Mouse (Mus musculus) T-helper 17 cell (primary cell): Measurements from ENCODE around the gene Efna2.

Source experiments
- in situ Hi-C, 2 experiments: fragments of 300-600 bp; cut with MboI, MseI; formaldehyde crosslinking; loops; 1 replicate in 1 of 2; 2 replicates in 1 of 2; pipeline ENCODE4 v1.15.1; 2025; ENCODE audit warnings: high pct_unique_total_duplicates in 2 of 2

Gene Efna2

DNA sequence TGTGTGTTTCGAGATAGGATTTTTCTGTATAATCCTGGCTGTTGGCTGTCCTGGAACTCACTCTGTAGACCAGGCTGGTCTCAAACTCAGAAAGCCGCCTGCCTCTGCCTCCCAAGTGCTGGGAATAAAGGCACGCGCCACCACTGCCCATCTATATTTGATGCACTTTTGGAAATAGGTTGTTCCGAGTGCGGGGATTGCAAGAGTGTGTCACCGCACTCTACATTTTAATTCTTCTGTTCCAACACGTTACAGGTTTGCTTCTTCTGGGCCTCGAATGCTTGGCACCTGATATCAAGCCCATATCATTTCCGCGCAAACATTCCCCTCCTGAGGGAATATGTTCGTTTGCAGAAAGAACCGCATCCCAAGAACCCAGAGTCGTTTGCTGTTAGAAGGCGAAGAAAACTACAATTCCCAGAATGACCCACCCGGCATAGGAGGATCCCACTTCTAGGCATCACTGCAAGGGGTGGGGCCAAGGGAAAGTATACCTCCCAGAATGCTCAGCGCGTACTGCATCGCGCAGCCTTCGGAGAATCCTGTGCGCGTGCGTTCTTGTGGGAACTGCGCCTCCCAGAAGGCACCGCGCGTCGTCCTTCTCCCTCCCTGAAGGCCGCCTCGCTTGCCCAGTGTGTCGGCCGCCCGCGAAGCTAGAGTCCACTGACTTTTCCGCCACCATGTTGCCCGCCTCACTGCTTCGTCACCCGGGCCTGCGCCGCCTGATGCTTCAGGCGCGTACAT lies 37.3 kb upstream of the Efna2 start:
- in situ Hi-C loops: loop anchor here in 1 of 2 experiments (10.0 kb wide), 1 partner anchor 157 kb away; the partner anchor contains the start of genes Cnn2 and Tmem259

DNA sequence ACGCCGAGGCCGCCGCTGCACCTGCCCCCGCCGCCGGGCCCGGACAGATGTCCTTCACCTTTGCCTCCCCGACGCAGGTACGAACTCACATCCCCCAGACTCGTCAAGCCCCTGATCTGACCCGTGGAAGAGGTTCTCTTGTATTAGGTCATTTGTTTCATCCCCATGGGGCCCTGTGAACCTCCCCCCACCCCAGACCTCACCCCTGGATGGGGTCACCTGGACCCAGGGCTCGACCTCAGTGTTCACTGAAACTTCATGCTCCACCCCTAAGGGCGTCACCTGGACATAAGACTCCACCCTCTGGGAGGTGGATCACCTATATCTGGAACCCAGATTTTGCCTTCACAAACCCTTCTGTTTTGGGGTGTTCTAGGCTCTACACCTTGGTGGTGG lies 36.8 kb upstream of the Efna2 start:
- in situ Hi-C loops: loop anchor here in 1 of 2 experiments (10.0 kb wide), 1 partner anchor 158 kb away; the partner anchor contains the start of genes Cnn2 and Tmem259

DNA sequence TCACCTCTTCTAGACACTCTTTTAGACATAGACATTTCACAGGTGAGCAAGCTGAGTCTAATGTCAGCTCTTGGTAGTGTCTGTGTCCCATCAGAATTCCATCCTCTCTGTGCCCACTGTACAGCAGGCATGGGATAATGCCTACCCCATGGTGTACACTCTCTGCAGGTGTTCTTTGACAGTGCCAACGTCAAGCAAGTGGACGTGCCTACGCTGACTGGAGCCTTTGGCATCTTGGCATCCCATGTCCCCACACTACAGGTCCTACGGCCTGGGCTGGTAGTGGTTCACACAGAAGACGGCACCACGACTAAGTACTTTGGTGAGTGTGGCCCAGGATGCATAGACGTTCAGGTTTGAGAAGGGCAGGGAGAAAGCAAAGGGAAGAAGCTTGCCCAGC lies 35.6 kb upstream of the Efna2 start:
- in situ Hi-C loops: loop anchor here in 1 of 2 experiments (10.0 kb wide), 1 partner anchor 159 kb away; the partner anchor contains the start of genes Cnn2 and Tmem259

DNA sequence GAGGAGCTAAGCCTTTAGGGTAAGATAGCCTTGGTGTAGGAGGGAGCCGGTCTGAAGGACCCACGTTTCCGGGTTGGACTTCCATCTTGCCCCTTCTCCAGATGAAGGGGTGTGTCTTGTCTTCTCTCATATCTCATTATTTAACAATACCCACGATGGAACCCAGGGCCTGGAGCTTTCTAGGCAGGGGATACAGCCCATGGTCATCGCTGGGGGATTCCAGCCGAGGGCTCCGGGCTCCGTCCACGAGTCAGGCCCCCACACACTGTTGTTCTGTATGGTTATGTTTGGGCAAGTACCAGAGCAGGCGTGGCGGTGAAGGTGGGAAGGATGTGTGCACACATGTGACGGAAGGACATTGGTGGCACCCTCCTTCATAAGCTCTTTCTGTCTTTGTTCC lies 35.1 kb upstream of the Efna2 start:
- in situ Hi-C loops: loop anchor here in 1 of 2 experiments (10.0 kb wide), 1 partner anchor 159 kb away; the partner anchor contains the start of genes Cnn2 and Tmem259

DNA sequence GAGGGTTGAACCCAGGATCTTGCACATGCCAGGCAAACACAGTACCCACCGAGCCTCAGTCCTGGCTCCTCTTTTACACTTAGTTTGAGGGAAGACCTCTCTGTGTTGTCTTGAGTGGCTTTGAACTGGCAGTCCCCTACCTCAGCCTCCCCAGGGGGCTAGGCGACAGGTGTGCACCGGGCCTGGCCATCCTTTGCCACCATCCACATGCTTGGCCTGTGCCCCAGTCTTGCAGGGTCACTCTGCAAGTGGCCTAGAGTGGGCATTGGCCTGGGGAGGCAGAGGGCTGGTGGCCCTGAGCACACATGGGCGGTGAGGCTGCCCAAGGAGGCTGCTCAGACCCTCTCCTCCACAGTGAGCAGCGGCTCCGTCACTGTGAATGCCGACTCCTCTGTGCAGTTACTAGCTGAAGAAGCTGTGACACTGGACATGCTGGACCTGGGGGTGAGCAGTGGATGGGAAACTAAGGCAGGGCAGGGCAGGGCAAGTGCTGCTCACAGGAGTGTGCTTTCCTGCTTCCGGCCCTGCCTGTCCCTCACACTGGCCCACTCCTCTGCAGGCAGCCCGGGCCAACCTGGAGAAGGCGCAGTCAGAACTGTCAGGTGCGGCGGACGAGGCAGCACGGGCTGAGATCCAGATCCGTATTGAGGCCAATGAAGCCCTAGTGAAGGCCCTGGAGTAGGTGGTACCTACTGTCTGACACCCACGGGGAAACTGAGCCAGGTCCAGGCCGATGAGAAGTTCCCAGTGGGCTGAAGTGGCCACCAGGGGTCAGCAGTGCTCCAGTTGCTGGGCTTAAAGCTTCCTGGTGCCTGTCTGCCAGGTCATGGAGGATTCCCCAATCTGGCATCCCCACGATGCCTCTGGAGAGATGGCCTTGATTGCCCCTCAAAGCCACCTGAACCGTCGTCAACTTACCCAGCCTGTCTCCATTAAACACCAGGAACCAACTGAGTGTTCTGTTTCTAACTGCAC lies 34.1 kb upstream of the Efna2 start:
- in situ Hi-C loops: loop anchor here in 1 of 2 experiments (10.0 kb wide), 1 partner anchor 160 kb away; the partner anchor contains the start of genes Cnn2 and Tmem259

DNA sequence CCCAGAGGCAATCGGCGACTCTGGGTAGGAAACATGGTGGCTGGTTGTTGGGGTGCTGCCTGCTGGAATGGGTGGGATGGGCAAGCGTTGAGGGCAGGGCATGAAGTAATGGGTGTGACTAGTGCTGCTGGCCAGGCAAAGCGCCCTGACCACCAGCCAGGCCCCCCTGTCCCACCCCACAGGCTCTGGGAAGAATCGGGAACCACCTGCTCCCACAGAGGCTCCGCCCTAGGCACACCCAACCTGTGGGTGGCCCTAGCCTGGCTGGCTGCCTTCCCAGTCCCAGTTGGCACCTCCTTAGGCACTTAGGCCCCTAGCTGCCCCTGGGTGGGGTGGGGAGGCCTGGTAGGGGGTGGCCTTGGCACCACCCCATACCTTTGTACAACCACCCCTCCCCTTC lies 33.4 kb upstream of the Efna2 start:
- in situ Hi-C loops: loop anchor here in 1 of 2 experiments (10.0 kb wide), 1 partner anchor 161 kb away; the partner anchor contains the start of genes Cnn2 and Tmem259

DNA sequence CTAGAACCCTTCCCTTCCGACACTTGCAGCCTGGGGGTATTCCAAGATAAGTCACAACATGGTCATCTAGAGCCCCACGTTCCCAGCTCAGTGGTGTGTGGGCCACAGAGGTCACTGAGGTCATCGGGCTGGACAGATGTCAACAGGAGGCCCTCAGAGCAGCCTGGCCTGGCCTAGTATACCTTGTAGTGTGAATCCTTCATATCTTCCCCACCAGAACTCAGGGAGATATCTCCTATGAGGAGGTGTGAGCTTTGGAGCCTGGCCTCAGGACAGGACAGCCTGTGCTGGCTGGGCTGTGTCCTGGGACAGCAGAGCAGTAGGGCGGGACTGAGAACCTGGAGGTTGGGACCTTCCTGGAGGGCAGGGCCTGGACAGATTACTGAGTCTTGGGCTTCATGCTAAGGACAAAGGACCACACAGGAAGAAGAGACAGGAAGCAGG lies 32.7 kb upstream of the Efna2 start:
- in situ Hi-C loops: loop anchor here in 1 of 2 experiments (10.0 kb wide), 1 partner anchor 162 kb away; the partner anchor contains the start of genes Cnn2 and Tmem259

DNA sequence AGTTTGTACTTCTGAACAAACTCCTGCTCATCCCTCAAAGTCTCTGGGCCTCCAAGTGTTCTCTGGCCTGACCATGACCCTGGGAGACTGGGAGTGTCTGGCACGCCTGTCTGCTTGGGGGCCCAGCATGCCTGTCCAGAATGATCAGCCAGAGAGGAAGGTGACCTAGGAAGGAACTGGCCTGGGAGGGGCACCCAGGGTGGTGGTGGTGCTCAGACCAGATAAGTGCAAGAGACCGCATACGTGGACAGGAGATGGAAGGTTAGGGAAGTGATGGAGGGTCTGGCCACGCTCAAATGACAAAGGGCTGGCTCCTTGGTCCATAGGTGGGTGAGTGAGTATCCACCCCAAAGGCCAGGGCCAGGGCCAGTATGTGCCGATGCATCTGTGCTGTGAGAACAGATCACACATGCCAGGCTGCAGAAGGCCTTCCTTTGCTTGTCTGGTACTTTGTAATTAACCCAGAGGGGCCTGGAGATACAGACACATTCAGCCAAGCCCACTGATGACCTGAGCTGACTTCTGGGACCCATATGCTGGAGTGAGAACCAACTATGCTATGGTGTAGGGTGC lies 32.0 kb upstream of the Efna2 start:
- in situ Hi-C loops: loop anchor here in 1 of 2 experiments (10.0 kb wide), 1 partner anchor 162 kb away; the partner anchor contains the start of genes Cnn2 and Tmem259

DNA sequence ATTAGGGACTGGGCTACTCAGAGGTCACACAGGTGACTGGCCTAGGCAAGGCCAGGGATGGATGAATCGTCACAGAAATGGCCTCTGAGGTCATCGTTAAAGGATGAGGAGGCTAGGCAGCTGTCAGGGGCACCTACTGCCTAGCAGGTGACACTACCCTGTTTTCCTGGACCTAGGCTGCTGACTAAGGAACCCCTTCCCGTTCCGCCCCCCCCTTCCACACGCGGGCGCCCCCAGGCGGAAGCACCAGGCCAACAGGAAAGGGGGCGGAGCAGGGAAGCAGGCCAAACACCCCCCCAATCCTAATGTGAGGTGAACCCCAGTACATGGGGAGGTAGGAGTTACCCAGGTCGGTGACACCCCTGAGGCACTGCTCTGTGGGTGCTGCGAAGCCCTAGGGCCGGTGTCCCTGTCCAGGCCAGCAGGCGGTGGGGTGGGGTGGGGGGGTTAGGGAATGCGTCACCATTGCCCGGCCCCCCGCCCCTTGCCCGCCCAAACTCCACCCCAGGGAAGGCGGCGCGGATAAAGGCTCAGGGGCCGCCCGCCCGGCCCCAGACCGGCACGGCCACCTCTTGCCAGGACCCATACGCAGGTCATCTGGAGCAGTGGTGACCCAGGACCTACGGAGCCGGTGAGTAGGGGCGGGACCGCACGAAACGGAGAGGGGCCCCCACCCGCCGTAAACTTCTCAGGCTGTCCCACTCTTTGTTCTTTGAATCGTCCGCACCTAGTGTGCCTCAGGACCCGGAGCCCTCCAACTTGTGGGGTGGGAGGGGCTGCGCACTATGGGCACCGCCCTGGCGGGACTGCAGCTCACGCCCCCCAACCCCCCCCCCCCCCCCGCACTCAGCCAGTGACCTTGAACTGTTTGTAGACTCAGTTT lies 31.3 kb upstream of the Efna2 start, which contains the start of gene Midn:
Midn (plus strand) TSS at position 554 of the 883 bp plus-strand sequence.
- in situ Hi-C loops: loop anchor here in 1 of 2 experiments (10.0 kb wide), 1 partner anchor 163 kb away; the partner anchor contains the start of genes Cnn2 and Tmem259

DNA sequence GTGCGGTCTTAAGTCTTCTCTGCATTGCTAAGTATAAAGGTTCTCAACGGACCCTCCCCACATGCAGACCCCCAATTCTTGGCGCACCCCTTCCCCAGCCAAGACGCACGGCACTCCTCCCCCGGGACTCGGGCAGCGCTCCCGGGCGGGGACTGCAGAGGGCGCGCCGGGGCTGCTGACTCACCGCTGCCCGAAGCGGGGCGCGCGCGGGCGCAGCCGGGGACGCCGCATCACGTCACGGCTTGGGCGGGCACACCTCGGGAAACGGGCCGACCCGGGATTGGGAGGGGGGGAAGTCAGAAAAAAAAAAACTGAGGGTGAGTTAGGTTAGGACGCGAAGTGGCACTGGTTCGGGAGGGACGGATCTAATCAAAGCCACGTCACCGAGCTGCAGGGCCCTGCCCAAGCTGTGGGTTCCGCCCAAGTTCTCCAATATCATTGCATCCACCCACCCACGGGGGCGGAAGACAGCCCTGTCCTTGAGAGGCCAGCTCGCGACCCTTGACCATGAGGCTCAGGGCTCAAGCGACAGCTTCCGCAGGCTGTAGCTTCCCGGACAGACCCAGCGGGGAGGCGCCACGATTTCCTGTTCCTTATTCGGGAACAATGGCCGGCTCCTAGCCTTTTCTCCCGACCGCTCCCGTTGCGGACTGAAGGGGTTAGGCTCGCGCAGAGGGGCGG lies 30.5 kb upstream of the Efna2 start:
- in situ Hi-C loops: loop anchor here in 1 of 2 experiments (10.0 kb wide), 1 partner anchor 164 kb away; the partner anchor contains the start of genes Cnn2 and Tmem259

DNA sequence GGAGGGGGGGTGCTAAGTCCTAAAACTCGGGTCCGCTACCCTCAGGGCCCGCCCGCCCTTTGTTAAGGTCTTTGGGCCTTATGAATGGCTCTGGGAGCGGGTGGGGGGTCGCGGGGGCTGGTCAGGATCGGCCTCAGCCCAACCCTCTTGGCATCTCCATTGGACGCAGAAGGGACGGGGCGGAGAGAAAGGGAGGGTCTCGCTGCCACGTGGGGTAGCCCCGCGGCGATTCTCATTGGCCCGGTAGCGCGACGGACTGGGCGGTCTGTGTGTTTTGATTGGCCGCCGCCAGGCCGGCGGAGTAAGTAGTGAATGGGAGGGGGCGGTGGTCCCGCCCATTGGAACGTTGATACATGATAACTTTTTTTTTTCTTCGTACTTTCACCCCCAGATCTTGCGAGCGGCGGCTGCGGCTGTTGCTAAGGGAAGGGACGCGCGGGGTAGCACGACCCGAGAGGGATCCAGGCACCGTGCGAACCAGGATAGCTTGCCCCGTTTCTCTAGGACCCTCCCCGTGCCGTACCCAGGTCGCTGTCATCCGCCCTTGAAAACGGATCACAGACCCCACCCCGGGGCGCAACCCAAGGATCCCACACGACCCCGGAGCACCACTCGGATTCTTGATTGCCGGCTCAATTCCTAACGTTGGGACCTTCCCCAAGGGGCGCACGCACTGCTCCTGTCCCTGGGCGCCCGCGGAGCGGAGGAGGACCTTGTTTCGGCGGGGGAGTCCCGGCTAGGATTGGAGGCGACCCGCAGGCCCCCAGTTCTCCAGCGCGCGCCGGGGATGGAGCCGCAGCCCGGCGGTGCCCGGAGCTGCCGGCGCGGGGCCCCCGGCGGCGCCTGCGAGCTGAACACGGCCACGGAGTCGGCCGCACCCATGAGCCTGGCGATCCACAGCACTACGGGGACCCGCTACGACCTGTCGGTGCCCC lies 29.7 kb upstream of the Efna2 start:
- in situ Hi-C loops: loop anchor here in 1 of 2 experiments (10.0 kb wide), 2 partner anchors 165 to 995 kb away; partner anchors contain the start of genes Cnn2 and Tmem259

DNA sequence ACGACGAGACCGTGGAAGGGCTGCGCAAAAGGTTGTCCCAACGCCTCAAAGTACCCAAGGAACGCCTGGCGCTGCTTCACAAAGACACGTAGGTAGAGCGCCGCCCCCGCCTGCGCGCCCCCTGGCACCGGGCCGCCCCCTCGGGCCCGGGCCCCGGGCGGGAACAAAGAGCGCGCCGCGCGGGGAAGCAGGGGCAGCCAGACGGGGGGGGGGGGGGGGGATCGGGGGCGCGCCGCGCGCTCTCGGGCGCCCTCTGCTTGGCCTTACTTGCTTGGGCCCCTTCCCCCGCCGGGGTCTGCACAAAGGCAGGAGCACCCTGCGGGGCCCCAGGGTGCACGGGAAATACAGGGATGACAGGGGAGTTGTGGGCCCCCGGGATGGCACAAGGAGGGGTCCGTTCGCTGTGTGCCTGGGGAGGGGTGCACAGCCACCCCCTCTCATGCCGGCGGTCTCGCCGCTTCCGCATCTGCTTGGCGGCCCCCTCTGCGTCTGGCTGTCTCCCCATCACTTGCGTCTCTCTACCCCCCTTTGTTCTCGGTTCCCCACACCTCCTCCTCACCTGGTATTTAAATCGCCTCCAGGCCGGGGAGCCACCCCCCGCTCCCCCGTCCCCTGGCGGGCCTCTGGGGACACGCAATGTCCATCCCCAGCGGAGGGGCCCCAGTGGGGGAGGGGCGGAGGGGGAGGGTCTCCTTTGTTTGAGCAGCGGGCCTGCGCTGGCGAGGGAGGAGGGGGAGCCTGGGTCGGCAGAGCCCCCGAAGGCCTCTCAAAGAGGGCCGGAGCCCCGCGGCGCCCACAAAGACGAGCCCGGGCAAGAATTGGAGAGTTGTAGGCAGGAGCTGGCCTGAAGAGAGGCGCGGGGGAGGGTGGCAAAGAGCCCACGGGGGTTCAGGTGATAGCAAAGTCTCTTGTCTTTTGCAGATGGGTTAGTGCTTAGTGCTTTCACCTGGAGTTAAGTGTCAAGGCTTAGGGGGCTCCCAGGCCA lies 28.8 kb upstream of the Efna2 start:
- in situ Hi-C loops: loop anchor here in 1 of 2 experiments (10.0 kb wide), 1 partner anchor 994 kb away; no protein-coding TSS in a partner anchor

DNA sequence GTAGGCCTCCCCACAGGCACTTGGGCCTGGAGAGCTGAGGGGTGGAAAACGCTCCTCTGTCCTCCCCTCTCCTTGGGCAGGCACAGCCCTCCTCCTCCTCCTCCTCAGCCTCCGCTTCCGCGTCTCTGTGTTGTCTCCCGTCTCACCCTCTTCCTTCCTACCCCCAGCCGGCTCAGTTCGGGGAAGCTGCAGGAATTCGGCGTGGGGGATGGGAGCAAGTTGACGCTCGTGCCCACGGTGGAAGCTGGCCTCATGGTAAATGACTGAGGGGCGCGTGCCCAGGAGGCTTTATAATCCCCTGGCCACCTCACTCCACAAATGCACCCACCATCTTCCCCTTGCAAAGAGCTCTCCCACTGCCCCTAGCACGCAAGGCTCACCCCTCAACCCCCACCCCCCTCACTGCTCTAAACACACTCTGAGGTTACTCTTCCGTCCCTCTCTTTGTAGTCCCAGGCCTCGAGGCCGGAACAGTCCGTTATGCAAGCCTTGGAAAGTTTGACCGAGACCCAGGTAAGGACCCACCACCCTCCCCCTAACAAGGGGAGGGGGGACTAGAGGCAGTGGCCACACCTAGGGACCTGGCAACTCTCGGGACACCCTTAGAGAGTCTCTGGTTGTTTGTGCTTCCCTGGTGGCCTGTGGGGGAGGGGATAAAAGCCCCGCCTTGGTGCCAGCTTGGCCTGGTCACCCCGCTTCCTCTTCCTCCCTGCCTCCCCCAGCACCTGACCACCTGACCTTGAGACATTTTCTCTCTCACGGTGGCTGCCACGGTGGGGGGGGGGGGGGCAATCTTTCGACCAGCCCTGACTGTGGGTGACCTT lies 27.9 kb upstream of the Efna2 start:
- in situ Hi-C loops: loop anchor here in 1 of 2 experiments (10.0 kb wide), 1 partner anchor 993 kb away; no protein-coding TSS in a partner anchor

DNA sequence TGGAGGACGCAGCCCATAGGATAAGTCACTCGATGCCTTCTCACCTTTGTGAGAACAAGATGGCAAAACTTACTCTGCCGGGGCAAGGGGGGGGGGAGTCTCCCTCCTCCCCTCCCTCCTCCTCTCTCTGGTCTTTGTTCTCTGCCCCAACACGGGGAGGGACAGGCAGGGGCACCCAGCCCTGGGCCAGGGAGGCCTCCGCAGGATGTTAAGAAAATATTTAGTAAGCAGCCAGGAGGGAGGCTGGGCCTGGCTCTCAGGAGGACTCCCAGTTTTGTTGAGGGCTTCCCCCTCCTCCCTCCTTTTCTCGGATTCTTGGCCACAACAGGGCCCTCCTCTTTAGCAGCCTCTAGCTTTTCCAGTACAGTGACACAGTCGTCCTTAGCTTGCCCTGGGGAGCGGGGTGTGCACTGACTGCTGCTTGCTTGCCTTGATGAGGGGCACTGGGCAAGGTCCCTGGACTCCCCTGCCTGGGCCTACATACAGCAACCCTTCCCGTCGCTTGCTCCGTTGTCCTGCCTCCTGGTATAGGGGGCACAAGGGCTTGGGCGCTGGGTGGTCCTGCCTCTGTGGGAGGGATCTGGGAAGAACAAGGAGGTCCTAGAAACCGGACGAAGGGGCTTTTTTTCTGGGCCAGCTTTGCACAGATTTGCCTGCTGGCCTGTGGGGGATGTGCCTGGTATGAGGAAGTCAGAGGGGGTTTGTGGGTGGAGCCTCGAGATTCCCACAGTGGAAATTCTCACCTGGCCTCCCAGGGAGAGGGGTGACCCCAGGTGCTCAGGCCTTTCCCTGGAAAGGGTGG lies 27.0 kb upstream of the Efna2 start:
- in situ Hi-C loops: loop anchor here in 1 of 2 experiments (10.0 kb wide), 1 partner anchor 993 kb away; no protein-coding TSS in a partner anchor

DNA sequence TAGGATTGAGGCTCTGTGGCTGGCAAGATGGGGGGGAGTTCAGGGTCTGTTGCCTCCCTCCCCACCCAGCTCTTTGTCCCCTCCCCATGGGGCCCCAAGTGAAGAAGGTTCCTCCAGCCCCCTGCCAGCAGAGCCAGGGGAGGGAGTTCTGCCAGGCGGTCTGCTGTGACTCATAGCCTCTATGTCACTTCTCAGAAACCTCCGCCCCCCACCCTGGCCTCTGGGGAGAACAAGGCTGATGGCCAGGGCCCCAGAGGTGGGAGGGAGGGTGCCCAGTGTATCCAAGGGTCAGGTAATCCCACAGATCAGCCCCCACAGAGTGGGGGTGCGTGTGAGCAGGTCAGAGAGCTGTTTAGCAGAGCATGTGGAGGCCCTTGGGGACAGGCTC lies 26.4 kb upstream of the Efna2 start:
- in situ Hi-C loops: loop anchor here in 1 of 2 experiments (10.0 kb wide), 1 partner anchor 992 kb away; no protein-coding TSS in a partner anchor
